ENCODE assay signal across 8 mouse cellular contexts in the genomic region with DNA sequence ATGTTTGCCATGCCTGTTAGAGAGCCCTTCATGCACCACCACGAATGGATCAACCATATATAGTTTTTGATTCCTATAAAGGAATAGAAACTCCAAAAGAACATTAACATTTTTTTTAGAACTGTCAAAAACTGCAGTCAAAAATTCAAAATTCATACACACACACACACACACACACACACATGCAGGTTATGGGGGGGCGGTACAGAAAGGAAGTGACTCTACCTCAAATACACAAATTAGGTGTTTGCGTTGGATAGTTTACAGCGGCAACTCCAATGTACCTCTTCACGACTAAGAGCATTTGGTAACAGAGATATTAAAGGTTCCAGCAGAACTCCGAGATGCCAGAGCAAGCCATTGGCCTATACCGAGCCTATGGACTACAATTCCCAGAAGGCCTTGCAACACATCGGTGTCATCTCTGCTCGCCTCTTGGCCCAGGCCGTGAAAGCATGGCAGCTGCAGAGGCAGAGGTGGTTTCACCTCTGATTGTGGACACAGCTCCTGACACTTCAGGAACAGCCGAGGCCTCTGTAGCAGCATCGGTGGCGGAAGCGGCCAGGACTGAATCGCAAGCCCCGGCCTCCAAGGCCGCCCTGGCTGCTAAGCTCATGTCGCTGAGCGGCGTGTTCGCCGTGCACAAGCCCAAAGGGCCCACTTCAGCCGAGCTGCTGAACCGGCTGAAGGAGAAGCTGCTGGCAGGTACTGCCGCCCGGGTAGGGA. TPM values are rescaled to one million over a fixed set of nuclear protein-coding genes. Genes with fewer than 3 reads are reported as not detected.
DNase-seq lines count a peak whose midpoint lies in the region; ATAC-seq and TF ChIP-seq lines count a peak whose summit lies in the region.

A gene (plus strand): TSS at position 421 of the 726 bp plus-strand sequence.

- ATAC-seq in forebrain, embryonic 12.5 days (ENCODE audit: low FRiP score), result peak; percentile 96
- ATAC-seq in heart, postnatal 0 days (ENCODE audit: insufficient read depth, low read depth), result peak; percentile 98
- ATAC-seq in liver, embryonic 16.5 days (ENCODE audit: low read depth), result peak; percentile 96
- ATAC-seq in neural tube, embryonic 13.5 days (ENCODE audit: low read depth), result peak; percentile 97

- peak within 1 kb of the TSS; percentile 84 for H3K4me3 ChIP-seq in ES-Bruce4 (ENCODE audit: low read depth, low read length)
- H3K4me3 ChIP-seq in forebrain, embryonic 12.5 days (replicated peaks), result peak within 1 kb of the TSS; percentile 70
- peak within 1 kb of the TSS; percentile 79 for H3K4me3 ChIP-seq in heart, postnatal 0 days (ENCODE audit: low read depth, low read length)
- peak within 1 kb of the TSS; percentile 80 for H3K4me3 ChIP-seq in liver, embryonic 16.5 days (ENCODE audit: low read depth, low read length)
- H3K4me3 ChIP-seq in neural tube, embryonic 13.5 days, result peak within 1 kb of the TSS; percentile 77
- H3K4me3 ChIP-seq in testis, adult 2 months (ENCODE audit: control insufficient read depth, low read depth, low read length), result peak within 1 kb of the TSS; percentile 93

- WGBS in forebrain, embryonic 12.5 days, result 4% methylated on average over 26 of the region's 26 CpGs
- WGBS in heart, postnatal 0 days, result 4% methylated on average over 26 of the region's 26 CpGs
- 5% methylated on average over 26 of the region's 26 CpGs for WGBS in liver, embryonic 16.5 days (ENCODE audit: insufficient replicate concordance)
- WGBS in neural tube, embryonic 13.5 days, result 6% methylated on average over 26 of the region's 26 CpGs

- H3K4me1 ChIP-seq in ES-Bruce4 (ENCODE audit: control insufficient read depth, insufficient read depth, low read length), result peaks cover 2% of the 10 kb centered on the region
- H3K4me1 ChIP-seq in forebrain, embryonic 12.5 days, result peaks cover 13% of the 10 kb centered on the region
- H3K4me1 ChIP-seq in heart, postnatal 0 days (ENCODE audit: control insufficient read depth, insufficient read depth), result no peaks in the 10 kb centered on the region
- peaks cover 8% of the 10 kb centered on the region for H3K4me1 ChIP-seq in liver, embryonic 16.5 days (ENCODE audit: control insufficient read depth, low read depth, low read length)
- peaks cover 18% of the 10 kb centered on the region for H3K4me1 ChIP-seq in neural tube, embryonic 13.5 days (replicated peaks)
- peaks cover 4% of the 10 kb centered on the region for H3K4me1 ChIP-seq in testis, adult 2 months (ENCODE audit: control insufficient read depth, insufficient read depth, low read length)

- peak; percentile 74 for TF ChIP-seq POLR2A in ES-Bruce4 (IDR thresholded peaks at IDR 0.05; ENCODE audit: insufficient read depth, low read length)
- peak; percentile 76 for TF ChIP-seq POLR2A in testis, adult 2 months (IDR thresholded peaks at IDR 0.05; ENCODE audit: control insufficient read depth, low read depth, low read length)

- H3K4me2 ChIP-seq in forebrain, embryonic 12.5 days, result peak within 1 kb of the TSS; percentile 66
- H3K4me2 ChIP-seq in heart, postnatal 0 days (ENCODE audit: low read depth, low read length), result peak within 1 kb of the TSS; percentile 74
- peak within 1 kb of the TSS; percentile 67 for H3K4me2 ChIP-seq in liver, embryonic 16.5 days (ENCODE audit: low read depth, low read length)
- H3K4me2 ChIP-seq in neural tube, embryonic 13.5 days, result peak within 1 kb of the TSS; percentile 68

- H3K9ac ChIP-seq in ES-Bruce4 (ENCODE audit: low read depth, poor library complexity, severe bottlenecking), result peak within 1 kb of the TSS; percentile 36
- peak within 1 kb of the TSS; percentile 67 for H3K9ac ChIP-seq in forebrain, embryonic 12.5 days
- peak within 1 kb of the TSS; percentile 72 for H3K9ac ChIP-seq in heart, postnatal 0 days (replicated peaks; ENCODE audit: low read depth, low read length)
- H3K9ac ChIP-seq in liver, embryonic 16.5 days (ENCODE audit: low read depth, low read length), result peak within 1 kb of the TSS; percentile 74
- H3K9ac ChIP-seq in neural tube, embryonic 13.5 days, result peak within 1 kb of the TSS; percentile 84

- peak; percentile 75 for DNase-seq in c-Kit-positive CD71-positive TER-119-positive erythroid progenitor cells, embryonic 14.5 days (ENCODE audit: low spot score)
- DNase-seq in heart, postnatal 0 days (ENCODE audit: low spot score), result peak; percentile 89
- DNase-seq in kidney, postnatal 4 days, result peak; percentile 82 to 88

- H3K27me3 ChIP-seq in ES-Bruce4 (ENCODE audit: control insufficient read depth, insufficient read depth, low read length, poor library complexity, severe bottlenecking), result no peaks in the 10 kb centered on the region
- no peaks in the 10 kb centered on the region for H3K27me3 ChIP-seq in forebrain, embryonic 12.5 days
- H3K27me3 ChIP-seq in heart, postnatal 0 days (ENCODE audit: control insufficient read depth, insufficient read depth, low read length), result no peaks in the 10 kb centered on the region
- H3K27me3 ChIP-seq in liver, embryonic 16.5 days (ENCODE audit: control insufficient read depth, insufficient read depth, low read depth, low read length), result no peaks in the 10 kb centered on the region
- no peaks in the 10 kb centered on the region for H3K27me3 ChIP-seq in neural tube, embryonic 13.5 days
- no peaks in the 10 kb centered on the region for H3K27me3 ChIP-seq in testis, adult 2 months (ENCODE audit: control insufficient read depth, insufficient read depth, low read length)

- no peaks in the 10 kb centered on the region for H3K36me3 ChIP-seq in ES-Bruce4 (ENCODE audit: control insufficient read depth, insufficient read depth, low read length, poor library complexity, severe bottlenecking)
- H3K36me3 ChIP-seq in forebrain, embryonic 12.5 days (replicated peaks), result no peaks in the 10 kb centered on the region
- H3K36me3 ChIP-seq in heart, postnatal 0 days (replicated peaks; ENCODE audit: control insufficient read depth, insufficient read depth, low read length), result no peaks in the 10 kb centered on the region
- no peaks in the 10 kb centered on the region for H3K36me3 ChIP-seq in liver, embryonic 16.5 days (ENCODE audit: control insufficient read depth, insufficient read depth)
- H3K36me3 ChIP-seq in neural tube, embryonic 13.5 days, result no peaks in the 10 kb centered on the region
- no peaks in the 10 kb centered on the region for H3K36me3 ChIP-seq in testis, adult 2 months (ENCODE audit: control insufficient read depth, insufficient read depth, low read length)

- no peaks in the 10 kb centered on the region for H3K9me3 ChIP-seq in ES-Bruce4 (replicated peaks; ENCODE audit: control insufficient read depth, insufficient read depth, low read length, poor library complexity, severe bottlenecking)
- H3K9me3 ChIP-seq in forebrain, embryonic 12.5 days, result 0 out of 2 replicates have a peak, but pooled peaks cover 4% of the 10 kb centered on the region
- no peaks in the 10 kb centered on the region for H3K9me3 ChIP-seq in heart, postnatal 0 days (replicated peaks; ENCODE audit: control insufficient read depth, low read length)
- H3K9me3 ChIP-seq in liver, embryonic 16.5 days (replicated peaks; ENCODE audit: control insufficient read depth, low read length), result 0 out of 2 replicates have a peak, but pooled peaks cover 2% of the 10 kb centered on the region
- no peaks in the 10 kb centered on the region for H3K9me3 ChIP-seq in neural tube, embryonic 13.5 days

- TF ChIP-seq CTCF in ES-Bruce4 (IDR thresholded peaks at IDR 0.05; ENCODE audit: low read depth, low read length), result no peak
- no peak for TF ChIP-seq CTCF in heart, postnatal 0 days (IDR thresholded peaks at IDR 0.05; ENCODE audit: low read depth)
- TF ChIP-seq CTCF in testis, adult 2 months (IDR thresholded peaks at IDR 0.05; ENCODE audit: control insufficient read depth, insufficient read depth, insufficient replicate concordance, low read depth, low read length), result no peak

- H3K27ac ChIP-seq in ES-Bruce4 (ENCODE audit: insufficient read depth, low read length), result no peak within 1 kb of the TSS
- H3K27ac ChIP-seq in forebrain, embryonic 12.5 days, result no peak within 1 kb of the TSS
- peak within 1 kb of the TSS; percentile 66 for H3K27ac ChIP-seq in heart, postnatal 0 days (ENCODE audit: low read depth)
- H3K27ac ChIP-seq in liver, embryonic 16.5 days (ENCODE audit: low read length), result peak within 1 kb of the TSS; percentile 15; the same call in 1 of the 2 replicates
- H3K27ac ChIP-seq in neural tube, embryonic 13.5 days (replicated peaks), result peak within 1 kb of the TSS; percentile 74
- H3K27ac ChIP-seq in testis, adult 2 months (ENCODE audit: control insufficient read depth, insufficient read depth, low read depth, low read length), result no peak within 1 kb of the TSS

- TF ChIP-seq EP300 in ES-Bruce4 (IDR thresholded peaks at IDR 0.05; ENCODE audit: insufficient read depth, low read depth, low read length), result no peak
- no peak for TF ChIP-seq EP300 in heart, postnatal 0 days (IDR thresholded peaks at IDR 0.05; ENCODE audit: low read depth)

RNA-seq across cellular contexts. Expression of the gene that starts here (rescaled TPM):
- polyA plus RNA-seq in ES-Bruce4 (2011; ENCODE audit: insufficient read depth, insufficient read length, low read depth, missing spikeins), result 39.6 and 42.4 TPM in 2 replicates
- polyA plus RNA-seq in forebrain, embryonic 12.5 days (2016; fragmentation: Nextera tagmentation; extraction: Ambion mirVana), result 18.4 and 20.1 TPM in 2 replicates
- 3.7 and 7.7 TPM in 2 replicates for total RNA-seq in heart, postnatal 0 days (2014; rRNA removed; ENCODE audit: low replicate concordance)
- polyA plus RNA-seq in heart, postnatal 0 days (2015; fragmentation: Nextera tagmentation; extraction: Ambion mirVana), result 7.7 and 7.9 TPM in 2 replicates
- polyA plus RNA-seq in liver, embryonic 16.5 days (2015; fragmentation: Nextera tagmentation; extraction: Ambion mirVana), result 7.3 and 8.7 TPM in 2 replicates
- polyA plus RNA-seq in neural tube, embryonic 13.5 days (2015; fragmentation: Nextera tagmentation; extraction: Ambion mirVana), result 15.1 and 15.7 TPM in 2 replicates
- 1.8 and 1.9 TPM in 2 replicates for polyA plus RNA-seq in testis, adult 2 months (2012; rRNA removed)

Comparison
In these comparisons a context has a peak if more than half of its experiments do, and no peak if none do; other contexts are left out.
1. H3K27ac ChIP-seq: peak in heart, postnatal 0 days (single experiment), liver, embryonic 16.5 days (single experiment) and neural tube, embryonic 13.5 days (single experiment); none in ES-Bruce4 (single experiment), forebrain, embryonic 12.5 days (single experiment) and testis, adult 2 months (single experiment).
2. Peak in every context shown above with its lines, with median percentiles within 50 percentile points of each other: H3K4me3 ChIP-seq, H3K9ac ChIP-seq, DNase-seq, ATAC-seq and H3K4me2 ChIP-seq.